Mouse (Mus musculus): Measurements from ENCODE around the gene St6galnac5. TPM values are rescaled to one million over a fixed set of nuclear protein-coding genes. Genes with fewer than 3 reads are reported as not detected.

The St6galnac5 gene
- polyA plus RNA-seq, 1 experiment from 2014 or later = 6.4 TPM

DNA sequence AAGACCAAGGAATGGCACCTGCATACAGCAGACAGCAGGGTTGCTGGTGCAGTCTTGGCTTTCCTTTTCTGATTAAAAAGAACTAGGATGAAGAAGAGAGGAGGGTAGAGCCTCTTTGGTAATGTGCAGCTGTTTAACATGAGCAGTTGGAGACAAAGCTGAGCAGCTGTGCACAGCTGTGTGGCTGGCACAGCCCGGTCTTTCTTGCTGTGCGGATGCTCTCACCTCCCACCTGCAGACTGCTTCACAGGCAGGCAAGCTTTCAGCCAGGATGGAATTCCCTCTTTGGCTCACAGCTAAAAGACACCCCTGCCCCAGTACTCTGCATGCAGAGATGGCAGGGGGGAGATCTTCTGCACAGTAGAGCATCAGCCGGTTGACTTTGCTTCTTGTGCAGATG is 37.3 kb downstream of the St6galnac5 start:
- 69% methylated on average over 3 of the region's 3 CpGs for WGBS
- DNase-seq (ENCODE audit: low spot score) (no peak), ATAC-seq (ENCODE audit: low FRiP score) (no peak)
- H3K36me3 ChIP-seq (ENCODE audit: control insufficient read depth, insufficient read depth, low read length) = no peaks in the 10 kb centered on the region
- no peaks in the 10 kb centered on the region for H3K4me1 ChIP-seq (replicated peaks; ENCODE audit: control insufficient read depth, insufficient read depth, low read length)
- H3K9ac ChIP-seq (ENCODE audit: low read depth, low read length) = no peak overlapping the region
- no peaks in the 10 kb centered on the region for H3K27me3 ChIP-seq (ENCODE audit: control insufficient read depth, insufficient read depth, low read length)
- H3K4me2 ChIP-seq (replicated peaks; ENCODE audit: low read depth, low read length) = no peak overlapping the region
- H3K9me3 ChIP-seq (ENCODE audit: control insufficient read depth, low read length) = no peaks in the 10 kb centered on the region
- no peak overlapping the region for H3K27ac ChIP-seq (ENCODE audit: low read depth, low read length)
- H3K4me3 ChIP-seq (ENCODE audit: low read depth, low read length) = no peak overlapping the region

DNA sequence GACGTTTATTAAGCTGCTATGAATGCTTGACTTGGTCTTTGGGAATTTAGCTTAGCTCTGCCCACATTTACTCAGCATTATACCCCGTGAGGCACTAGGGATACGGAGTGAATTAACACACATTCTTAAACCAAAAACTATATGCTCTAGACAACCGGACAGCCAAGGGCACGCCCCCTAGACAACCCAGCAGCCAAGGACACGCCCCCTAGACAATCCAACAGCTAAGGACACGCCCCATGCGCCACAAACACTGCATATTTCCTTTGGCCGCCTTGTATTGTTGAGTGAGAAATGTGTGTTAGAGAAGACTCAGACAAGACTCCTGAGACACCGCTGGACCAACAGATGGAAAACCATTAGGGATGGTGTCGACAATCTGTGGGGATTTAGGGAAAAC is 39.1 kb downstream of the St6galnac5 start:
- H3K4me2 ChIP-seq (replicated peaks; ENCODE audit: low read depth, low read length) = no peak overlapping the region

DNA sequence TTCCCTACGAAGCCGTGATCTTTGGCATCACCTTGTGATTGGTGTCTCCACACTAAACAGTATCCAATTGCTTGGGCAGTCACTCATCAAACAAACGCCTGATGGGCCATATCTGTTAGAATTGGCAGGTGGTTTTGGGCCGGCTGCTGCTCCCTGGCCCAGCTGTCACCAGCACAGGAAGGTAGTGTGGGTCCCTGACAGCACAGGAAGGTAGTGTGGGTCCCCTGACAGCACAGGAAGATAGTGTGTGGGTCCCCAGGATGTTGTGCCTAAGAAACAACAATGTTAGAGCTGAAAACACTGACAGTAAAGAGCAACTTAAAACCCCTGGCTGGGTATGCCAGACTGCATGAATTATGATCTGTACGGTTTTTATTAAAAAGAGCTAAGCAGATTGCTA is 40.4 kb downstream of the St6galnac5 start:
- no peak for DNase-seq (ENCODE audit: low spot score)
- H3K4me2 ChIP-seq (replicated peaks; ENCODE audit: low read depth, low read length) = no peak overlapping the region
- no peak overlapping the region for H3K4me3 ChIP-seq (ENCODE audit: low read depth, low read length)
- H3K4me1 ChIP-seq (replicated peaks; ENCODE audit: control insufficient read depth, insufficient read depth, low read length) = no peaks in the 10 kb centered on the region
- H3K27ac ChIP-seq (ENCODE audit: low read depth, low read length) = no peak overlapping the region
- no peak for ATAC-seq (ENCODE audit: low FRiP score)
- WGBS = 81% methylated on average over 5 of the region's 5 CpGs
- H3K9ac ChIP-seq (ENCODE audit: low read depth, low read length) = no peak overlapping the region
- no peaks in the 10 kb centered on the region for H3K27me3 ChIP-seq (ENCODE audit: control insufficient read depth, insufficient read depth, low read length)
- no peaks in the 10 kb centered on the region for H3K36me3 ChIP-seq (ENCODE audit: control insufficient read depth, insufficient read depth, low read length)
- H3K9me3 ChIP-seq (ENCODE audit: control insufficient read depth, low read length) = no peaks in the 10 kb centered on the region

More for the DNA sequence above, 39.1 kb downstream of the St6galnac5 start:
- Histone ChIP-seq H3K9me3 (ENCODE audit: control insufficient read depth, low read length) (no peaks in the 10 kb centered on the region), H3K4me1 (replicated peaks; ENCODE audit: control insufficient read depth, insufficient read depth, low read length) (no peaks in the 10 kb centered on the region), H3K4me3 (ENCODE audit: low read depth, low read length) (no peak overlapping the region), H3K27me3 (ENCODE audit: control insufficient read depth, insufficient read depth, low read length) (no peaks in the 10 kb centered on the region), H3K36me3 (ENCODE audit: control insufficient read depth, insufficient read depth, low read length) (no peaks in the 10 kb centered on the region), H3K9ac (ENCODE audit: low read depth, low read length) (no peak overlapping the region), H3K27ac (ENCODE audit: low read depth, low read length) (no peak overlapping the region; the same call in 1 of the 2 replicates)
- ATAC-seq (ENCODE audit: low FRiP score) (peak; percentile 73), DNase-seq (ENCODE audit: low spot score) (peak; percentile 48)
- 57% methylated on average over 11 of the region's 11 CpGs for WGBS

DNA sequence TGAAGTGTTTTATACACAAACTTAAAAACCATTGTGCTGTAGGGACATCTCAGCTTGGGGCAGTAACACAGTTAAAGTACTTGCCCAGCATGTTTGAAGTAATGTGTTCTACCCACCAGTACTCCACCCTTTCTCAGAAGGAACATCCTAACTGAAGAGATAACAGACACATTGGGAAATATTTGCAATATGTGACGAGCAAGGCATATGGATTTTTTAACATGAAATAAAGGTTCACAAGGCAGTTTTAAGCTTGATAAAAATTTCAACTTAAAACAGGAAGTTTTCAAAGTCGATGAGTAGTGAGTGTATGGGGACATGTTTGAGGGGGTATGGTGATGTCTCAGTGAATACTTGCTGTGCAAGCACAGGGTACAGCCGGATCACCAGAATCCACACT is 45.7 kb downstream of the St6galnac5 start:
- no peak overlapping the region for H3K4me2 ChIP-seq (replicated peaks; ENCODE audit: low read depth, low read length)
- no peak for DNase-seq (ENCODE audit: low spot score)
- no peak overlapping the region for H3K27ac ChIP-seq (ENCODE audit: low read depth, low read length)
- WGBS = 90% methylated on average over 3 of the region's 3 CpGs
- no peaks in the 10 kb centered on the region for H3K4me1 ChIP-seq (replicated peaks; ENCODE audit: control insufficient read depth, insufficient read depth, low read length)
- no peak overlapping the region for H3K4me3 ChIP-seq (ENCODE audit: low read depth, low read length)
- H3K9ac ChIP-seq (ENCODE audit: low read depth, low read length) = no peak overlapping the region
- no peaks in the 10 kb centered on the region for H3K27me3 ChIP-seq (ENCODE audit: control insufficient read depth, insufficient read depth, low read length)
- H3K36me3 ChIP-seq (ENCODE audit: control insufficient read depth, insufficient read depth, low read length) = no peaks in the 10 kb centered on the region
- no peaks in the 10 kb centered on the region for H3K9me3 ChIP-seq (ENCODE audit: control insufficient read depth, low read length)
- ATAC-seq (ENCODE audit: low FRiP score) = no peak

DNA sequence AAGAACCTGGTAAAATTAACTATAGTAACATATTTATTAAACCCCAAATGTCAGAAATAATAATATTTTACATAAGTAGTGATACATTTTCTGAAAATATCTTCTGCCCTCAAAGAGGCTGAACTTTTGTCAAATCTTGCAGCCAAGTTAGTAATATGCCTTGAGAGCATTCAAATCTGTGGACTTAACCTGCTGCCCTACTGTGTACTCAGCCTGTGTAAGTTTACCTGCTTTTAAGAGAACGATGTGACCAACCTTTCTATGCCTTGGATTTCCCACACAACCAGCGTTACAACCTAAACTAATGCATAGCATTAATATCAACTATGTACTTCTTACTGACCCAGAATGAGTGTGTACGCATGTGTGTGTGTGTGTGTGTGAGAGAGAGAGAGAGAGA is 48.3 kb downstream of the St6galnac5 start:
- H3K9me3 ChIP-seq (ENCODE audit: control insufficient read depth, low read length) = no peaks in the 10 kb centered on the region
- no peaks in the 10 kb centered on the region for H3K27me3 ChIP-seq (ENCODE audit: control insufficient read depth, insufficient read depth, low read length)
- no peaks in the 10 kb centered on the region for H3K36me3 ChIP-seq (ENCODE audit: control insufficient read depth, insufficient read depth, low read length)
- DNase-seq (ENCODE audit: low spot score) (no peak), ATAC-seq (ENCODE audit: low FRiP score) (no peak)
- 94% methylated on average over 3 of the region's 3 CpGs for WGBS
- H3K4me1 ChIP-seq (replicated peaks; ENCODE audit: control insufficient read depth, insufficient read depth, low read length) = no peaks in the 10 kb centered on the region
- no peak overlapping the region for H3K4me2 ChIP-seq (replicated peaks; ENCODE audit: low read depth, low read length)
- no peak overlapping the region for H3K27ac ChIP-seq (ENCODE audit: low read depth, low read length)
- no peak overlapping the region for H3K9ac ChIP-seq (ENCODE audit: low read depth, low read length)
- H3K4me3 ChIP-seq (ENCODE audit: low read depth, low read length) = no peak overlapping the region

DNA sequence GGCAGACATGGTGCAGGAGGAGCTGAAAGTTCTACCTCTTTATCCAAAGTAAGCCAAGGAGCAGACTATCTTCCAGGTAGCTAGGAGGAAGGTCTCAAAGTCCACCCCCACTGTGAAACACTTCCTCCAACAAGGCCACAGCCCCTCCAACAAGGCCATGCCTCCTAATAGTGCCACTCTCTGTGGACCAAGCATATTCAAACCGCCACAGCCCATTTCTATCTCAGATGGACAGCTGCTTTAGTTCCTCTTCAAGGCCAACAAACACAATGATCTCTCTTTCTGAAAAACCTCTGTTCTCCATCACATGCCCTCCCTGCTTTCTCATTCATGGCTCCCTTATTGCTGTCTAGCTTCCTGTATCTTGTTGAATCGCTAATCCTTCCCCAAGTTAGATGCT is 49.5 kb downstream of the St6galnac5 start:
- H3K4me2 ChIP-seq (replicated peaks; ENCODE audit: low read depth, low read length) = no peak overlapping the region
- H3K9me3 ChIP-seq (ENCODE audit: control insufficient read depth, low read length) = no peaks in the 10 kb centered on the region
- 92% methylated on average over 2 of the region's 2 CpGs for WGBS
- H3K4me1 ChIP-seq (replicated peaks; ENCODE audit: control insufficient read depth, insufficient read depth, low read length) = no peaks in the 10 kb centered on the region
- H3K36me3 ChIP-seq (ENCODE audit: control insufficient read depth, insufficient read depth, low read length) = no peaks in the 10 kb centered on the region
- no peak overlapping the region for H3K27ac ChIP-seq (ENCODE audit: low read depth, low read length)
- H3K9ac ChIP-seq (ENCODE audit: low read depth, low read length) = no peak overlapping the region
- no peaks in the 10 kb centered on the region for H3K27me3 ChIP-seq (ENCODE audit: control insufficient read depth, insufficient read depth, low read length)
- DNase-seq (ENCODE audit: low spot score) = no peak
- no peak for ATAC-seq (ENCODE audit: low FRiP score)
- H3K4me3 ChIP-seq (ENCODE audit: low read depth, low read length) = no peak overlapping the region

DNA sequence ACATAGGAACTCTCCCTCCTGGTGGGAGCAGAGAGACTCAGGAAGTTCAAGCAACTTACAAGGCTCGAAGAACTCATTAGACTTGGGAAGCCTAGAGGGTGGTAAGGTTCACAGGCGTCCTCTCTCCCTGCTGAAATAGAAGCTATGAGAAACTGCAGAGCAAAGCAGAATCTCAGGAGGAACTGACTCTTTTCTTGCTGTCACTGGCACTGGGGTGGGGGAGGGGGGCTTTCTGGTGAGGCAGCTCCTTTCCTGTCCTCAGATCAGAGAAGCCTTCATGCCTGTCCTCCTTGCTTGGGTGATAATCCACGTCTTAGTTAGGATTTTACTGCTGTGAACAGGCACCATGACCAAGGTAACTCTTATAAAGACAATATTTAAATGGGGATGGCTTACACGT is 50.0 kb downstream of the St6galnac5 start:
- Histone ChIP-seq H3K27ac (ENCODE audit: low read depth, low read length) (no peak overlapping the region), H3K4me3 (ENCODE audit: low read depth, low read length) (no peak overlapping the region), H3K4me1 (replicated peaks; ENCODE audit: control insufficient read depth, insufficient read depth, low read length) (no peaks in the 10 kb centered on the region), H3K36me3 (ENCODE audit: control insufficient read depth, insufficient read depth, low read length) (no peaks in the 10 kb centered on the region), H3K9ac (ENCODE audit: low read depth, low read length) (no peak overlapping the region), H3K9me3 (ENCODE audit: control insufficient read depth, low read length) (no peaks in the 10 kb centered on the region), H3K4me2 (replicated peaks; ENCODE audit: low read depth, low read length) (no peak overlapping the region), H3K27me3 (ENCODE audit: control insufficient read depth, insufficient read depth, low read length) (no peaks in the 10 kb centered on the region)
- DNase-seq (ENCODE audit: low spot score) = no peak
- WGBS = 62% methylated on average over 4 of the region's 4 CpGs
- no peak for ATAC-seq (ENCODE audit: low FRiP score)

DNA sequence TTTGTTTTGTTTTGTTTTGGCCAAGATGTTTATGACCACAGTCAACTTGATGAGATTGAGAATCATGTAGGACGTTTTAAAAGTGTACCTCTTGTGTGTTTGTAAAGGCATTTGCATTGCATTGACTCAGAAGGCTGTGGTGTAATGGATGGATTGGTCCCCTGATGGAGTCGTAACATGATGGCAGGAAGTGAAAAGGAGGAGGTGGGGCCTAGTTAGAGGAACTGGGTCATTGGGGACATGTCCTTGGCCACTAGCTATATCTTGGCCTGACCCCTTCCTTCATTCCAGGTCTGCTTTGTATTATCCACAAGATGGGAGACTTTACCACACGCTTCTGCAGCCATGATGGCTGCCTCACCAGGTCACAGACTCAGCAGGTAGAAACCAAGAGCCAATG is 50.7 kb downstream of the St6galnac5 start:
- Histone ChIP-seq H3K4me3 (ENCODE audit: low read depth, low read length) (no peak overlapping the region), H3K27ac (ENCODE audit: low read depth, low read length) (no peak overlapping the region), H3K36me3 (ENCODE audit: control insufficient read depth, insufficient read depth, low read length) (no peaks in the 10 kb centered on the region), H3K27me3 (ENCODE audit: control insufficient read depth, insufficient read depth, low read length) (no peaks in the 10 kb centered on the region), H3K4me2 (replicated peaks; ENCODE audit: low read depth, low read length) (no peak overlapping the region), H3K9me3 (ENCODE audit: control insufficient read depth, low read length) (no peaks in the 10 kb centered on the region), H3K4me1 (replicated peaks; ENCODE audit: control insufficient read depth, insufficient read depth, low read length) (no peaks in the 10 kb centered on the region), H3K9ac (ENCODE audit: low read depth, low read length) (no peak overlapping the region)
- DNase-seq (ENCODE audit: low spot score) (no peak), ATAC-seq (ENCODE audit: low FRiP score) (no peak)
- WGBS = 89% methylated on average over 3 of the region's 3 CpGs

DNA sequence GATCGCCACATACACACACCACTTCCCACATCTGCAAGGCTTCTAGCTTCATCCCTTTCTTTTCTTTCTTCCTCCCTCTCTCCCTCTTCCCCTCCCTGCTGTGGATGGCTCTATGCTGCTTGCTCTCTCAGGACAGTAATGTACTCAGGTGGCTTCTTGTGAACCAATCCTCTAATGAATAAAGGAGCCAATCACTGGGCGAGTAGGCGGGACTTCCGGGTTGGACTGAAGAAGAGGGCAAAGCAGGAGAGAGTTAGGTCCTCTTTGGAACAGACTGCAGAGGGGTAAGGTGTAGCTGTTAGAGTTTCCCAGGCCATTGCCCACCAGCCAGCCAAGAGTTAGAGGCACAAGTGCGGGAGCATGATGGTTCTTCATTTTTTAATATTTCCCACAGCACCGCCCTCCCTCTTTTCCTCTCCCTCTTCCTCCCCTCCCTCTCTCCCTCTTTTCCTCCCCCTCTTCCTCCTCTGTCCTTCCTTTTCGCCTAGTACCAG is 52.2 kb downstream of the St6galnac5 start:
- Histone ChIP-seq H3K4me3 (ENCODE audit: low read depth, low read length) (no peak overlapping the region), H3K36me3 (ENCODE audit: control insufficient read depth, insufficient read depth, low read length) (no peaks in the 10 kb centered on the region), H3K4me2 (replicated peaks; ENCODE audit: low read depth, low read length) (no peak overlapping the region), H3K4me1 (replicated peaks; ENCODE audit: control insufficient read depth, insufficient read depth, low read length) (no peaks in the 10 kb centered on the region), H3K27ac (ENCODE audit: low read depth, low read length) (no peak overlapping the region), H3K9me3 (ENCODE audit: control insufficient read depth, low read length) (no peaks in the 10 kb centered on the region), H3K9ac (ENCODE audit: low read depth, low read length) (no peak overlapping the region), H3K27me3 (ENCODE audit: control insufficient read depth, insufficient read depth, low read length) (no peaks in the 10 kb centered on the region)
- WGBS = 80% methylated on average over 7 of the region's 7 CpGs
- no peak for ATAC-seq (ENCODE audit: low FRiP score)
- DNase-seq (ENCODE audit: low spot score) = no peak
